ENCODE assay signal across 22 mouse cellular contexts in the genomic region with DNA sequence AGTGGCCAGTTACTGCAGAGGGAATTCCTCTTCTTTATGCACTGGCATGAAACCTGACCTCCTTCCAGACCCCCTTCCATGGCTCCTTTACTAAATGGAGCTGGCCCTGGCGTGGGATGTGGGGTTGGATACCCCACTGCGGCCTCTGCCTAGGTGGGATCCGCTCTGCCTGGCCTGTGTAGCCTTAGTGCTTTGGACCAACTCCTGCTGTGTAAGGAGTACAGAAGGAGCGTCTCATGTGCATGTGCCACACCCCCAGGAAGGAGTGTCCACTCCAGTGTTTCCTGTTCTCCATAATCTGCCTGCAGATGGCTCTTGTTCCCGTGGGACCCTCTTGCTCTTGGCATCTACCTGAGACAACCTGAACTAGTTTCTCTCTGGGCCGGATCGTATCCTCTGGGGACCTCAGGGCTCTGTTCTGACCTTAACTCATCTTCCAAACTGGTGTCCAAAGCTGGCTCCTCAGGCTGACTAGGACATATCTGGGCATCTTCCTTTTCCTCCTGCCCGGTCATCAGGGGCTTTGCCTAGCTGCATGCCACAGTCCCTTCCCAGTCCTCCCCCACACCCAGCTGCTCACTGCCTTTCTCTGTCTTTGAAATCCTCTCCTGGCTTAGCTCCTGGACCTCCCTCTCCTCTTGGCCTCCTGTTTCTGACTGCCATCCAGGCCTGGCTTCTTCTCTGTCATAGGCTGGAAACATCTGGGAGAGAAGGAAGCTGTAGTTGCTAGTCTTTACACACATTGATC. TPM values are rescaled to one million over a fixed set of nuclear protein-coding genes. Genes with fewer than 3 reads are reported as not detected.
DNase-seq lines count a peak whose midpoint lies in the region; ATAC-seq and TF ChIP-seq lines count a peak whose summit lies in the region.
"Had no signal": no experiment of that assay in that cellular context is flagged by ENCODE, and none has a peak within 500 bp of the region (broad histone marks: within the 10 kb centered on the region; RNA-seq: fewer than 3 reads in every experiment).

No protein-coding gene starts in this region.

- H3K36me3 ChIP-seq in kidney, embryonic 16.5 days (ENCODE audit: insufficient read depth, low read length), result peaks cover 6% of the 10 kb centered on the region
- peaks cover 11% of the 10 kb centered on the region for H3K36me3 ChIP-seq in limb, embryonic 10.5 days
- H3K36me3 ChIP-seq in lung, postnatal 0 days (ENCODE audit: insufficient read depth, low read length), result no peaks in the 10 kb centered on the region
- H3K36me3 ChIP-seq: stomach, embryonic 15.5 days had no signal

- peak; percentile 89 for DNase-seq in heart, adult 11 months
- no peak for DNase-seq in heart, postnatal 36 days
- DNase-seq in kidney, adult 8-10 months, result no peak
- DNase-seq in testis, postnatal 10 days (ENCODE audit: low spot score), result peak; percentile 43
- DNase-seq in testis, postnatal 14 days (ENCODE audit: low spot score), result no peak
- no peak for DNase-seq in limb, embryonic 10.5 days (ENCODE audit: low spot score)
- no peak for DNase-seq in lung, postnatal 0 days (ENCODE audit: low spot score)
- DNase-seq: adrenal gland, postnatal 36 days; cerebellum, adult 18-20 months; forebrain, postnatal 0 days; kidney, postnatal 36 days; layer of hippocampus, adult 9-11 months; lung, adult 2 months; lung, postnatal 4 days; midbrain, embryonic 14.5 days; retina, postnatal 1 day had no signal

- no peak overlapping the region for H3K4me3 ChIP-seq in kidney, embryonic 16.5 days (ENCODE audit: low read length)
- H3K4me3 ChIP-seq in limb, embryonic 10.5 days, result no peak overlapping the region
- no peak overlapping the region for H3K4me3 ChIP-seq in lung, postnatal 0 days (ENCODE audit: low read depth, low read length)
- H3K4me3 ChIP-seq: left cerebral cortex, adult 2 months; limb, embryonic 12.5 days; liver, embryonic 12.5 days; stomach, embryonic 15.5 days had no signal

- WGBS in kidney, embryonic 16.5 days, result 23% methylated on average over 8 of the region's 8 CpGs
- WGBS in limb, embryonic 10.5 days, result 42% methylated on average over 8 of the region's 8 CpGs
- WGBS in lung, postnatal 0 days, result 44% methylated on average over 8 of the region's 8 CpGs

- 0 out of 2 replicates have a peak overlapping the region, but pooled peaks have one; percentile 10 for H3K27ac ChIP-seq in kidney, embryonic 16.5 days (ENCODE audit: low read length)
- 0 out of 2 replicates have a peak overlapping the region, but pooled peaks have one; percentile 20 for H3K27ac ChIP-seq in limb, embryonic 10.5 days
- H3K27ac ChIP-seq in lung, postnatal 0 days (ENCODE audit: low read length), result no peak overlapping the region
- H3K27ac ChIP-seq: left cerebral cortex, adult 2 months; limb, embryonic 12.5 days; liver, embryonic 12.5 days; stomach, embryonic 15.5 days had no signal

- ATAC-seq in kidney, embryonic 16.5 days (ENCODE audit: low FRiP score, low TSS enrichment), result no peak
- ATAC-seq in lung, postnatal 0 days, result no peak
- ATAC-seq: forebrain, postnatal 0 days; liver, embryonic 12.5 days had no signal

- peak overlapping the region; percentile 37; the same call in 1 of the 2 replicates for H3K9ac ChIP-seq in kidney, embryonic 16.5 days (replicated peaks; ENCODE audit: low read length)
- no peak overlapping the region for H3K9ac ChIP-seq in lung, postnatal 0 days (replicated peaks; ENCODE audit: low read depth)
- H3K9ac ChIP-seq: forebrain, postnatal 0 days; limb, embryonic 12.5 days; liver, embryonic 12.5 days; stomach, embryonic 15.5 days had no signal

- H3K4me2 ChIP-seq in kidney, embryonic 16.5 days (replicated peaks; ENCODE audit: low read depth, low read length), result no peak overlapping the region
- H3K4me2 ChIP-seq in lung, postnatal 0 days (replicated peaks; ENCODE audit: low read depth, low read length), result no peak overlapping the region
- H3K4me2 ChIP-seq: limb, embryonic 12.5 days; liver, embryonic 12.5 days; stomach, embryonic 15.5 days had no signal

- peaks cover 27% of the 10 kb centered on the region for H3K4me1 ChIP-seq in kidney, embryonic 16.5 days (ENCODE audit: insufficient read depth, low read length)
- peaks cover 31% of the 10 kb centered on the region for H3K4me1 ChIP-seq in limb, embryonic 10.5 days
- peaks cover 5% of the 10 kb centered on the region; the same call in 1 of the 2 replicates for H3K4me1 ChIP-seq in lung, postnatal 0 days (ENCODE audit: insufficient read depth, low read depth, low read length)

- no peak for TF ChIP-seq EP300 in lung, postnatal 0 days (IDR thresholded peaks at IDR 0.05)

- no peak for TF ChIP-seq CTCF in lung, postnatal 0 days (IDR thresholded peaks at IDR 0.05)

- intact Hi-C loops in heart, postnatal 36 days (cut with DNase I), result loop anchor here (10.0 kb wide), 1 partner anchor 315 kb away; no protein-coding TSS in a partner anchor

- no peaks in the 10 kb centered on the region for H3K9me3 ChIP-seq in kidney, embryonic 16.5 days (ENCODE audit: low read length)
- no peaks in the 10 kb centered on the region for H3K9me3 ChIP-seq in limb, embryonic 10.5 days (replicated peaks)
- H3K9me3 ChIP-seq in lung, postnatal 0 days (ENCODE audit: low read length), result no peaks in the 10 kb centered on the region
- H3K9me3 ChIP-seq: limb, embryonic 12.5 days; liver, embryonic 12.5 days; stomach, embryonic 15.5 days had no signal

- no peaks in the 10 kb centered on the region for H3K27me3 ChIP-seq in kidney, embryonic 16.5 days (ENCODE audit: insufficient read depth, low read length)
- no peaks in the 10 kb centered on the region for H3K27me3 ChIP-seq in limb, embryonic 10.5 days (ENCODE audit: low read depth, poor library complexity, severe bottlenecking)
- H3K27me3 ChIP-seq in lung, postnatal 0 days (replicated peaks; ENCODE audit: insufficient read depth, low read length), result no peaks in the 10 kb centered on the region
- H3K27me3 ChIP-seq: CH12.LX; limb, embryonic 12.5 days; stomach, embryonic 15.5 days had no signal

RNA-seq across cellular contexts. Expression of a gene that starts 3.6 kb away (rescaled TPM):
- total RNA-seq in heart, postnatal 36 days (2021), result under 1 TPM; 0.61 to 0.68 TPM
- polyA plus RNA-seq in kidney, embryonic 16.5 days (2015; fragmentation: Nextera tagmentation; extraction: Ambion mirVana), result 4.0 and 4.4 TPM in 2 replicates
- 3.1 and 3.8 TPM in 2 replicates for polyA plus RNA-seq in limb, embryonic 10.5 days (2016; fragmentation: Nextera tagmentation; extraction: Ambion mirVana)
- 1.2 TPM in 2 replicates for polyA plus RNA-seq in lung, postnatal 0 days (2015; fragmentation: Nextera tagmentation; extraction: Ambion mirVana)

RNA-seq across cellular contexts. Expression of a gene that starts 29.5 kb away (rescaled TPM):
- 100 to 1,000 TPM; 196 to 202 TPM for total RNA-seq in heart, postnatal 36 days (2021)
- polyA plus RNA-seq in kidney, embryonic 16.5 days (2015; fragmentation: Nextera tagmentation; extraction: Ambion mirVana), result 2,002 and 2,111 TPM in 2 replicates
- polyA plus RNA-seq in limb, embryonic 10.5 days (2016; fragmentation: Nextera tagmentation; extraction: Ambion mirVana), result 3,225 and 4,131 TPM in 2 replicates
- 280 and 356 TPM in 2 replicates for polyA plus RNA-seq in lung, postnatal 0 days (2015; fragmentation: Nextera tagmentation; extraction: Ambion mirVana)

RNA-seq across cellular contexts. Expression of a gene that starts 31.8 kb away (rescaled TPM):
- 10 to 100 TPM; 20.0 to 20.6 TPM for total RNA-seq in heart, postnatal 36 days (2021)
- 239 and 250 TPM in 2 replicates for polyA plus RNA-seq in kidney, embryonic 16.5 days (2015; fragmentation: Nextera tagmentation; extraction: Ambion mirVana)
- polyA plus RNA-seq in limb, embryonic 10.5 days (2016; fragmentation: Nextera tagmentation; extraction: Ambion mirVana), result 285 and 294 TPM in 2 replicates
- polyA plus RNA-seq in lung, postnatal 0 days (2015; fragmentation: Nextera tagmentation; extraction: Ambion mirVana), result 109 TPM in 2 replicates

RNA-seq across cellular contexts. Expression of a gene that starts 43.4 kb away (rescaled TPM):
- 1,000 to 10,000 TPM; 1,903 to 1,946 TPM for total RNA-seq in heart, postnatal 36 days (2021)
- polyA plus RNA-seq in kidney, embryonic 16.5 days (2015; fragmentation: Nextera tagmentation; extraction: Ambion mirVana), result 198 and 237 TPM in 2 replicates
- polyA plus RNA-seq in limb, embryonic 10.5 days (2016; fragmentation: Nextera tagmentation; extraction: Ambion mirVana), result 4.9 and 5.8 TPM in 2 replicates
- 299 and 347 TPM in 2 replicates for polyA plus RNA-seq in lung, postnatal 0 days (2015; fragmentation: Nextera tagmentation; extraction: Ambion mirVana)

RNA-seq across cellular contexts. Expression of a gene that starts 46.7 kb away (rescaled TPM):
- total RNA-seq in heart, postnatal 36 days (2021), result 1 to 10 TPM; 5.9 to 7.7 TPM
- 62.1 and 70.5 TPM in 2 replicates for polyA plus RNA-seq in kidney, embryonic 16.5 days (2015; fragmentation: Nextera tagmentation; extraction: Ambion mirVana)
- 39.6 and 68.1 TPM in 2 replicates for polyA plus RNA-seq in limb, embryonic 10.5 days (2016; fragmentation: Nextera tagmentation; extraction: Ambion mirVana)
- polyA plus RNA-seq in lung, postnatal 0 days (2015; fragmentation: Nextera tagmentation; extraction: Ambion mirVana), result 118 and 127 TPM in 2 replicates

Comparison
In these comparisons a context has a peak if more than half of its experiments do, and no peak if none do; other contexts are left out.
1. DNase-seq: peak in heart, adult 11 months (single experiment) and testis, postnatal 10 days (single experiment); none in heart, postnatal 36 days (0 of 2), kidney, adult 8-10 months (0 of 2), testis, postnatal 14 days (single experiment), limb, embryonic 10.5 days (single experiment) and lung, postnatal 0 days (single experiment).